Mouse (Mus musculus): ENCODE results near the gene Mtap. TPM values are rescaled to one million over a fixed set of nuclear protein-coding genes. Genes with fewer than 3 reads are reported as not detected.

The Mtap gene
- 3.7 and 5.2 TPM in 2 replicates for total RNA-seq (2023)

DNA sequence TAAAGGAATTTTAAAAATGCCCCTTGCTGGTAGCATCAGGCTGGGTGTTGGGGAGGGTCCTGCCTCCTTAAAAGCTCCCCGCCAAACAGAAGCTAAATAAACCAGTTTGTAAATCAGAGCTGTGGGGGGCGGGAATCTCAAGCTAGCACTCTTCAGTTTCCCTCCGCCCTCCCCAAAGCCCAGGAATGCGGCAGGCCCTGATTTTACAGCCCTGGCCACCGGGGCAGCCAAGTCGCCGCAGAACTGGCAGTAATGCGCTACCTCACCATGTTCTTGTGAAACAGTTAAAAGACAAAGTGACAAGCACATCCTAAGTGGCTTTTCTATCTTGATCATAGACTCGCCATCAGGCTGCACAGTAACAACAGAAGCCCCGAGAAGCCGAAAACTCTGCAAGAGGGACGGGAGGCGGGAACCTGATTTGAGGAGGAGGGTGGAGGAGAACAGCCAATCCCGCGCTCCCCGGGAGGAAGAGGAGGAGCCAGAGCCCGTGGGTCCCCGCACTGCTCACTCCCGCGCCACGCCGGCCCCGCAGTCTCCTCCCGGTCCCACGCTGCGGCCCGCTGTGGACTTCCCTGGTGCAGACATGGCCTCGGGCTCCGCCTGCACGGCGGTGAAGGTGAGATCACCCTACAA, at the start of gene Mtap:
Mtap (plus strand) TSS at position 217 of the 636 bp plus-strand sequence.

Other genes starting within 250 kb of the Mtap start
- gene Cdkn2a, start 157.5 kb downstream of the Mtap start, total RNA-seq (2023): not detected in 2 replicates
- not detected in 2 replicates for gene Cdkn2b, start 173.9 kb downstream of the Mtap start, total RNA-seq (2023)